Mouse (Mus musculus): ENCODE measurements around the gene Ascc2. TPM values are rescaled to one million over a fixed set of nuclear protein-coding genes. Genes with fewer than 3 reads are reported as not detected.

Gene Ascc2
- 14.8 and 15.3 TPM in 2 replicates for polyA plus RNA-seq (2015; fragmentation: Nextera tagmentation; extraction: Ambion mirVana)

GRCm38 (mm10) chr11:4637534-4638234, at the start of gene Ascc2:
Gene Ascc2 (plus strand): TSS chr11:4637747.

GRCm38 (mm10) chr11:4594608-4595500, 42.7 kb upstream of the Ascc2 start, which contains the start of gene Mtmr3:
Gene Mtmr3 (minus strand): TSS chr11:4594863.

GRCm38 (mm10) chr11:4620017-4620485, 17.5 kb upstream of the Ascc2 start, which contains the start of gene Gm11032:
Gene Gm11032 (plus strand): TSS chr11:4620067.

GRCm38 (mm10) chr11:4704072-4704964, 66.8 kb downstream of the Ascc2 start, which contains the start of the genes Uqcr10 and Zmat5:
Gene Uqcr10 (minus strand): TSS chr11:4704342.
Gene Zmat5 (plus strand): TSS chr11:4704678.

Other genes starting within 250 kb of the Ascc2 start
- 0.56 and 1.0 TPM in 2 replicates for gene Hormad2, start 196.6 kb upstream of the Ascc2 start, polyA plus RNA-seq (2015; fragmentation: Nextera tagmentation; extraction: Ambion mirVana)
- 22.7 and 25.1 TPM in 2 replicates for gene Mtmr3, start 42.9 kb upstream of the Ascc2 start, polyA plus RNA-seq (2015; fragmentation: Nextera tagmentation; extraction: Ambion mirVana)
- gene Gm11032, start 17.7 kb upstream of the Ascc2 start, polyA plus RNA-seq (2015; fragmentation: Nextera tagmentation; extraction: Ambion mirVana) = not detected in 2 replicates
- 724 and 780 TPM in 2 replicates for gene Uqcr10, start 66.6 kb downstream of the Ascc2 start, polyA plus RNA-seq (2015; fragmentation: Nextera tagmentation; extraction: Ambion mirVana)
- gene Zmat5, start 66.9 kb downstream of the Ascc2 start, polyA plus RNA-seq (2015; fragmentation: Nextera tagmentation; extraction: Ambion mirVana) = 36.0 and 36.5 TPM in 2 replicates
- gene Cabp7, start 109.0 kb downstream of the Ascc2 start, polyA plus RNA-seq (2015; fragmentation: Nextera tagmentation; extraction: Ambion mirVana) = 0.06 TPM in 1 of 2 replicates, not detected in the other
- gene Nf2, start 211.8 kb downstream of the Ascc2 start, polyA plus RNA-seq (2015; fragmentation: Nextera tagmentation; extraction: Ambion mirVana) = 13.8 and 14.0 TPM in 2 replicates
- 7.3 and 8.8 TPM in 2 replicates for gene Nipsnap1, start 236.2 kb downstream of the Ascc2 start, polyA plus RNA-seq (2015; fragmentation: Nextera tagmentation; extraction: Ambion mirVana)

Measured in spleen, postnatal 0 days (tissue).